Mouse (Mus musculus): ENCODE measurements around the gene Sh3bgr.

GRCm38 (mm10) chr16:96151551-96151950, 48.7 kb upstream of the Sh3bgr start:
- TF ChIP-seq POLR2A (IDR thresholded peaks at IDR 0.05; ENCODE audit: control insufficient read depth, low read depth, low read length) (no peak), CTCF (IDR thresholded peaks at IDR 0.05; ENCODE audit: control insufficient read depth, insufficient read depth, insufficient replicate concordance, low read depth, low read length) (peak; percentile 75; the same call in 1 of the 2 replicates)

Measured in testis, adult 2 months (tissue).